Mouse (Mus musculus) small intestine, adult 2 months (tissue): ENCODE measurements at regions not wholly inside any gene's neighbourhood (a gene's known extent, or its start where the extent isn't known, plus 50 kb on each side); places are given as distances from the start of the nearest gene placed in this dataset.
A peak's percentile ranks its signal among the peaks of the same experiment; 100 is the strongest.

ENCODE experiments used
- CTCF ChIP-seq: fragments of 200-500 bp; IDR thresholded peaks from 2 replicates; pipeline ENCODE4 v1.5.1; 2012; ENCODE audit warnings: low read depth, mild to moderate bottlenecking, control low read depth, inconsistent platforms, low read length, moderate library complexity, mixed read lengths; ENCODE audit not compliant: insufficient replicate concordance, insufficient read length; ENCODE audit errors: extremely low read depth
- POLR2A ChIP-seq: fragments of 200-500 bp; IDR thresholded peaks from 2 replicates; pipeline ENCODE4 v1.6.1; 2012; ENCODE audit warnings: low read depth, mild to moderate bottlenecking, control low read depth, inconsistent platforms, low read length, moderate library complexity

DNA sequence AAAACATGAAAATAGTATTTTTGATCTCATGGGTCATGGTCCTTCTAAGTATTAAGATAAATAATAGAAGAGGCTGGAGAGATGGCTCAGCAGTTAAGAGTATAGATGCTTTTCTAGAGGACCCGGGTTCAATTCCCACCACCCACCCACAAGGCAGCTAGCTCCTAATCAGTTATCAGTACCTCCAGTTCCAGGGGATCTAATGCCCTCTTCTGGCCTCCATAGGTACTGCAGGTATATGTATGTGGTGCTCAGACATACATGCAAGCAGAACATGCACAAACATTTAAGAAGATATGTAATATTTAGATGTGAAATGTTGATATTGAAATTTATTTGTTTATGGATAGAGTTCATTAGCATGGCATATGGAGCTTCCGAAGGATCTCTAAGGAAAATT lies 56.8 kb upstream of the Prok2 start:
- TF ChIP-seq POLR2A, result no peak
- peak; percentile 33; the same call in 1 of the 2 replicates for TF ChIP-seq CTCF
